Mouse (Mus musculus) retina, embryonic 14.5 days (tissue): ENCODE results near the gene Kcnq4.

Experiments used
- DNase-seq: peaks from one replicate; pipeline ENCODE4 v3.0.0-alpha.2; 2015; ENCODE audit warnings: low spot score

Gene Kcnq4

DNA sequence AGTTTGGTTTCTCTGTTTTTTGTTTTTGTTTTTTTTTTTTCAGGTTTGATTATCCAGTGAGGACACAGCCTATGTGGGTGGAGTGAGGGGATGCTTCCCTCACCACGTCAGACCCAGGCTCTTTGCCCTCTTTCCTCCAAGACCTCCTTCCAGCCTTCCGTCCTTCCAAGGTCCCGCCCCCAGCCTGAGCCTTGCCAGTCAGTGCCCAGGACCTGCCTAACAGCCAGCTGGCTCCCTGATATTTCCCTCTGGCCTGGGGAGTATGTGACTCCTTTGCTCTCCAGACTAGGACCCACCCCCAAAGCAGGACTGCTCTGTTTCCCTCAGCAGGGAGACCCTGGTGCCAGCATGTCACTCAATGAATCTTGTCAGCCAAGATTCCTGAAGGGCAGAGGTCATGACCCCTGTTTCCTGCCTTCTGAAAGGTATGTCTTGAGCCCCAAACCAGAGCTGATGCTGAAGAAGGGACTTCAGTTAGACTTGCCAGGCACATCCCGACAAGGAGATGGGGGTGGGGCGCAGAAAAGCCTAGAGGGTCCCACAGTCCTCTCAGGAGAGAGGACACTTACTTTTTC, 22.8 kb downstream of the Kcnq4 start:
- DNase-seq: no peak

DNA sequence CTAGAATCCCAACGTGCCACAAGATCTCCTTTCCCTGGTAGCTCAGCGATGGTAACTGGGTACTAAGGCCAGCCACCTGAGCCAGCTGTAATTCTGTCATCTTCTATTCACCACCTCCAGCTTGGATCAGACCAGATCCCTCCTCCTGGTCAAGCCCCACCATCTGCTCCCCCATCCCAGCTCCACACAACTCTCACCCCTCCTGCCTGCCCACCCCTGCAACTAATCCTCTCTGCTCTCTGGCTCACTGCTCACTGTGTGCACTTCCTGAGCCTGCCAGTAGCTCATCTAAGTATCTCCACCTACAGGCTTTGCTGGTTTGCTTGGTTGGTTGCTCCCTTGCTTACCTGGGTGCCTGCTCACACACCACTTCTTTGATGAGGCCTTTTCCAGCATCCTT, 26.8 kb downstream of the Kcnq4 start:
- peak; percentile 19 for DNase-seq

- DNase-seq: no peak
Measured at GRCm38 (mm10) chr4:120719152-120719551, 29.3 kb downstream of the Kcnq4 start.

- DNase-seq: no peak
Measured at GRCm38 (mm10) chr4:120717591-120717990, 30.8 kb downstream of the Kcnq4 start.

DNA sequence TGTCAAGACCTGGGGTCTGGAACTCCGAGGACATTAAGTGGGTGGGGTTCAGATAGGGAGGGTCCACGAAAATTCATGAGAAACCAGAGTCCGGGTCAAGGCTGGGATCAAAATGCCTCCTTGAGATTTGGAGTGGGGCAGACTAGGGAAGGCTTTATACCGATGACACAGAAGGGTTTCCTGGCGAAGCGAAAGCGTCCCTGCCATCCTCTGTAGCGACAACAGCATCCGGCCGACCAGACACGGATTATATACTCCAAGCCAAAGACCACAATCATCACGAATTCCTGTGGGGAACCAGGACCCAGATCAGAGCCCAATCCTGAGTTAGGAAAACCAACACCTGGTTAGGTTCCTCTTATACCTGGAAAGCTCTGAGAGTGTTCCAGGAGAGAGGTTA, 31.6 kb downstream of the Kcnq4 start:
- no peak for DNase-seq

- peak; percentile 55 for DNase-seq
Measured at GRCm38 (mm10) chr4:120716141-120716571, 32.3 kb downstream of the Kcnq4 start.

DNA sequence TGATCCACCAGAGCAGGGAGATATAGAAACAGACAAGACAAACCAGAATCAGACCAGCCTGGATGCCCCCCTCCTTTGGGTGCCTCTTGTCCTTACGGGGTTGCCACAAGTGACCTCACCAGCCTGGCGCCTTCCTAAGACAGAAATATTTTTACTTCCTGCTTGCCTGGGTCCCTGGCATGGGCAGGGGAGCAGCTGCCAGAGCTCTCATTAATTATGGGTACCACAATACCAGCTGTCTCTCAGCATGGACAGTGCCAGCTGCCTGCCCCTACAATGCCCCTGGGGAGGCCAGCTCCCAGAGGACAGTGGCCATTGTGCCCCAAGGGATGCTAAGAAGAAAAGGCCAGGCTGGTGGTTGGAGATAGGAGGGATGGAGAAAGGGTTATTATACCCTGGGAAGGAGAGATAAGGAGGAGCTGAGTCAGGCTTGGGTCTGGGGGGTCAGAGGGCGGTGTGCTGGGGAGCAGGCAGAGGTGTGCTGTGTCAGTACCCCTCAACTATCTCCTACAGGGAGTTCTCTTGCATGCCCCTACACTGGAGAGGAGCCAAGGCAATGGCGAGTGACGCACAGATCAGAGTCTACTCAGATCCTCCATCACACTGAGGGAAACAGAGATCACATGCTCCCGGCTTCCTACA, 34.4 kb downstream of the Kcnq4 start:
- no peak for DNase-seq

DNA sequence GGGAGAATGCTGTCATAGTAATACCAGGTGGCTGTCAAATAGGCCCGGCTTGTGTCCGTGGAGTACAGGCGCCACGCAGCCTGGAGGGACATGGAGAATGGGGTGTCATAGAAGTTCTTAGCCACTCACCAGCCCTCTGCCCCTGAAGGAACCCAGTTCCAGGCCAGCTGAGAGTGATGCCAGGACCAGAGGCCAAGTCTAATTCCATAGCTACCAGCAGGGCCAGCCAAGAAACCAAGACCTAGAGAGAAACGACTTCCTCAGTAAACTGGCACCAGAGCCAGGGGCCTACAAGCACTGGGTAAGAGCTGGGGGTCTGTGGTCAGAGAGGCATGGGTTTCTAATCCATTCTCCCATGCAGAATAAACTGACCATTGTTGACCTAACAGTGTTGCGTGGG, 35.4 kb downstream of the Kcnq4 start:
- DNase-seq: no peak

DNA sequence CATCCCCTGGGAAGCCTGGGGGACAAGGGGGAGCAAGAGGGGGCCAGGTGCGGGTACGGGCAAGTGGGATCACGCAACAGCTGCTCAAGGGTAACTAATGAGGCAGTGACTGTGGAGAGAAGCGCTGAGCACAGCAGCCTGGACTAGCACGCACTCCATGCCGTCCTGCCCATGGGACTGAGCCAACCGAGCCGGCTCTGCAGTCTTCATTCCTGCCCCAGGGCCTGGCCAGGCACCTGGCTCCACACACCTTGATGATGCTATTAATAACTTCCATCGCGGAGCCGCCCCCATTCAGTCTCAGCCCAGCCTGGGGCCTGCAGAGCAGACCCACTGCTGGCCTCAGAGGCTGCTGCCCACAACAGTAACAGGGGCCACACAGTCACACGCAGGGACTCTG, 36.2 kb downstream of the Kcnq4 start:
- DNase-seq: no peak

GRCm38 (mm10) chr4:120702511-120702910, 45.9 kb downstream of the Kcnq4 start:
- DNase-seq: no peak

DNA sequence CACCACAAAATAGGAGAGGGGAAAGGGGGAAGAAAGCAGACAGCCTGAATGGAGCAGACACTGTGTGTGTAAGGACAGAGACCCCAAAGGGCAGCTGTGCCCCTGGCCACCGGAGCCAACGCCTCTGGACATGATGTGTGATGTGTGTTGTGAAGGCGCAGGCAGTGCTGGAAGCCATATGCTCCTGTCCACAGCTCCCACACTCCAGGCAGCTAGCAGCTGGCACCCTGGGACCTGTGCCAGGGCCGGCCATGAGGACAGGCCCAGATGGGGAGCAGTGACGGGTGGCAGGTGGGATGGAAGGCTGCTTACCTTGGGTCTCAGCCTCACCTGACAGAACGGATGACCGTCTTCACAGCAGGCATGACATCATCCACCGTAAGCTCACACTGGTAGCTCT, 46.4 kb downstream of the Kcnq4 start:
- DNase-seq: no peak

- no peak for DNase-seq
Measured at GRCm38 (mm10) chr4:120701180-120701579, 47.2 kb downstream of the Kcnq4 start.

DNA sequence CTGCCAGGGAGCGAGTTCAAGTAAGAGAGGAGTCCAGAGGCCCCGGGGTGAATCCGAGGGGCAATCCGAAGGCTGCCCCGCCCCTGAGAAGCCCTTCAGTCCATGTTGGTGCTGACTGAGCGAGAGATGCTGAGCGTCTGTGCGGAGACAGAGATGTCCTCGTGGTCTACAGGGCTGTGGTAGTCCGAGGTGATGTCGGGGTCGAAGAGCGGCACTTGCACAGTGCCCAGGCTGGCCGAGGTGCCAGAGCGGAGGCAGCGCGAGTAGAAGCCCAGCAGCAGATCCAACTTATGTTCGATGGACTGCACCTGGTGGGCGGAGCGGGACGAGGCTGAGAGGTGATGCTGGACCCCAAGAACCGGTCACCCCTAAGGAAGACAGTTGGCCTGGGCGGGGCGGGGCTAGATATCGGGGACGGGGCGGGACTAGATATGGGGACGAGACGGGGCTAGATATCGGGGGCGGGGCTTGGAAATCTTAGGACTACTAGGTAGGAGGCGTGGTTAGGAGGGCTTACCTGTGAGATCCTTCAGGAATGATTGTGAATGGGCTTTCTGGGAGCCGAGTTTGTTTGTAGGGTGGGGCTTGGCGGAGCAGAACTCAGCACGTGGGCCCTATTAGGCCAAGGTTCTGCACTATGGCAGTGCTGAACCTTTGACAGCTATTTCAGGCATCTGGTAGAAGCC, 50.5 kb downstream of the Kcnq4 start:
- peak; percentile 18 for DNase-seq

DNA sequence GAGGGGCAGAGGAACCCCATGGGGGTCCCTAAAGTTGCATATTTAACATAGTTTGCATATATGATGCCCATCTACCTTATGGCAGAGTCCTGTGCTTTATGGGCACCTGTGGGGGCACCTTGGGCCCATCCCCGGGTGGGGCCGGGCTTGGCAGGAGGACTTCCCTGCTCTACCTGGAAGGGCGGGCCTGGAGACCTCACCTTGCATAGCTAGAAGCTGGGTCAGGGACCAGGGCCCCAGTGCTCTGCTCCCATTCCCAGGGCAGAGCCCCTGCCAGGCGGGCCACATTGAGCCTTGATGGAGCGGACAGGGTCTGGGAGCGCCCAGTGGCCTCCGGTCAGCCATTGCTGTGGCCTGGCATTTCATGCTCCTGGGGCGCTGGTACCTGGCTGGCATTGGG, 51.1 kb downstream of the Kcnq4 start:
- no peak for DNase-seq

GRCm38 (mm10) chr4:120692717-120693116, 55.7 kb downstream of the Kcnq4 start:
- DNase-seq: peak; percentile 64

DNA sequence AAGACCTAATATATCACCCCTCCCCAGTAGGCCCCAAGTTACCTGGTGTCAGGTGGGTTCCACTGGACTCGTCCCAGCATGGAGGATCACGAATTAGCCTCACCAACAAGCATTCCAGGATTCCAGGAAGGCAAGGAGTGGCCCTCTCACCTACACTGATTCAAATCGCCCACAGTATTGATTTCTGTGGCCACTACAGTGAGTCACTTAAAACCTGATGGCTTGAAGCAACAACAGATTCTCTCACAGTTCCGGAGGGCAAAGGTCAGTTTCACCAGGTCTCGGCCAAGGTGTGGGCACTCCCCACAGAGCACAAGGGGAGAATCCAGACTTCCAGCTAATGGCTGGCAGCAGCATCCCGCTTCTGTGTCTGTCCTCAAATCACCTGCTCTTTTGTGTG, 59.1 kb downstream of the Kcnq4 start:
- no peak for DNase-seq

DNA sequence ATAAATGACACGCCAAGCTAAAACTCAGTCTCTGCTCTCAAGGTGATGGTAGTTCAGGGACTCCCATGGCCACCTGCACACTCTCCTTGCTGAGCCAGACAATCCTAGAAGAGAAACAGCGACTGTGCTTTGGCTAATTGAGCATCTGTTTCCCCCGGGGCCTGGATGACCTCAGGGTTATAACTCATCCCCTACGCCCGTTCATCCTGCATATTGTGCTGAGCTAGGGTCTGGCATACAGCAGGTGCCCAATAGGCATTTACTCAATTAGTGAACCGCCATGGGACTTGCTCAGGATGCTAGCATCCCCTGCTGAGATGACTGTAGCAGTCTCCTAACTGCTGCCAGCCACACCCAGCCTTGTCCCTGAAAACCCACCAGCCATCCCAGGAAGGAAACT, 61.1 kb downstream of the Kcnq4 start:
- no peak for DNase-seq

- DNase-seq: no peak
Measured at GRCm38 (mm10) chr4:120683278-120683997, 65.0 kb downstream of the Kcnq4 start.

GRCm38 (mm10) chr4:120682168-120682567, 66.2 kb downstream of the Kcnq4 start:
- DNase-seq: peak; percentile 78

DNA sequence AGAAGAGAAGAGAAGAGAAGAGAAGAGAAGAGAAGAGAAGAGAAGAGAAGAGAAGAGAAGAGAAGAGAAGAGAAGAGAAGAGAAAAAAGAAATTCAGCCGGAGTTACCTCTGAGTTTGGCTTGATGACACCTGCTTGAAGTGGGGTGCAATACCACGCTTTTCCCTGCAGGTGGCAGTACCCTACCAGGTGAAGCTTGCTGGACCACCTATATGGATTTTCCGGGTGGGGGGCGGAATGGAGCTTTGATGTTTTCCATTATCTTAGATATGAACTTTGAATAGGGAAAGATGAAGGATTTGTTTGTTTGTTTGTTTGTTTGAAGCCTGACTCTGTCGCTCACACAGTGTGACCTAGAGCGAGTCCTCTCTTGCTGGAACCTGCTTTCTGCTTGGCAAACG, 67.5 kb downstream of the Kcnq4 start:
- peak; percentile 66 for DNase-seq

DNA sequence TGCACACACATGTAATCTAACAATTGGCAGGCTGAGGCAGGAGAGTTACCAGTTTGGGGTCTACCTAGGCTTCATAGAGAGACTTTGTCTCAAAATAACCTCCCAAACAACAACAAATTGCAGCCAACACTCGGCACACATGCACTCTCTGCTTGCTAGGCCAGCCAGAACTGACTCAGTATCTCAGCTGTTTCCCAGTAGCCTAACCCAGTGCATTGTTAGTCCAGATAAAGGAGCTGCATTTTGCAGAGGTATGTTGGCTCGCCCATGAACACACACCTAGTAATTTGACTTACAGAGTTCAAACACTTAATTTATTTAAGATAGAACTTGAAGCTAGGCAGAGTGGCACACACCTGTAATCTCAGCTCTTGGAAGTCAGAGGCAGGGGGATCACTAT, 72.8 kb downstream of the Kcnq4 start:
- DNase-seq: no peak

- DNase-seq: no peak
Measured at GRCm38 (mm10) chr4:120674775-120675451, 73.5 kb downstream of the Kcnq4 start.
